Mouse (Mus musculus) forebrain, embryonic 16.5 days (tissue): ENCODE data around the gene Dpp3. TPM values are rescaled to one million over a fixed set of nuclear protein-coding genes. Genes with fewer than 3 reads are reported as not detected.

Experiments
- ATAC-seq: fragments of 200-750 bp; cut with Nextera tagmentation; 2 replicates; pipeline ENCODE4 v1.8.0; 2017; ENCODE audit warnings: mild to moderate bottlenecking, moderate library complexity
- H3K27ac ChIP-seq: fragments of 300-500 bp; sonication (generic); 2 replicates; pipeline ENCODE4 v1.5.1; 2014; ENCODE audit warnings: low read length, control low read depth
- H3K27me3 ChIP-seq: fragments of 300-500 bp; sonication (generic); replicated peaks from 2 replicates; pipeline ENCODE4 v1.6.1; 2014; ENCODE audit warnings: low read length; ENCODE audit not compliant: control insufficient read depth, insufficient read depth
- H3K36me3 ChIP-seq: fragments of 300-500 bp; sonication (generic); 2 replicates; pipeline ENCODE4 v1.6.1; 2014; ENCODE audit not compliant: control insufficient read depth, insufficient read depth
- H3K4me1 ChIP-seq: fragments of 300-500 bp; sonication (generic); replicated peaks from 2 replicates; pipeline ENCODE4 v1.6.1; 2014; ENCODE audit warnings: low read length; ENCODE audit not compliant: control insufficient read depth, insufficient read depth
- H3K4me2 ChIP-seq: fragments of 300-500 bp; sonication (generic); 2 replicates; pipeline ENCODE4 v1.6.1; 2014; ENCODE audit warnings: mild to moderate bottlenecking, low read length, control low read depth
- H3K4me3 ChIP-seq: fragments of 300-500 bp; sonication (generic); replicated peaks from 2 replicates; pipeline ENCODE4 v1.5.1; 2014; ENCODE audit warnings: mild to moderate bottlenecking, low read length, control low read depth
- H3K9ac ChIP-seq: fragments of 300-500 bp; sonication (generic); replicated peaks from 2 replicates; pipeline ENCODE4 v1.6.1; 2014; ENCODE audit warnings: low read depth, low read length, control low read depth
- H3K9me3 ChIP-seq: fragments of 300-500 bp; sonication (generic); 2 replicates; pipeline ENCODE4 v1.6.1; 2016; ENCODE audit warnings: low read length; ENCODE audit not compliant: control insufficient read depth
- WGBS: fragments of 180-500 bp; shearing (Covaris S2); extraction: QIAGEN DNeasy Blood & Tissue Kit; methylation state at CpG from one replicate; pipeline ENCODE4 v1.1.7; 2014; 5-methylcytosine and 5-hydroxymethylcytosine counted together
- polyA plus RNA-seq: library from polyadenylated mRNA; unstranded; fragments of >200 nt; fragmentation: Nextera tagmentation; extraction: Ambion mirVana; gene quantifications from 2 replicates; pipeline ENCODE4 v1.2.1, GENCODE M21; 2015

The Dpp3 gene
- polyA plus RNA-seq, 1 experiment from 2014 or later = 106 TPM

GRCm38 (mm10) chr19:4899888-4900287, 28.2 kb downstream of the Dpp3 start:
- H3K36me3 ChIP-seq = peaks cover 7% of the 10 kb centered on the region; the same call in 1 of the 2 replicates
- no peak for ATAC-seq
- 90% methylated on average over 3 of the region's 3 CpGs for WGBS

GRCm38 (mm10) chr19:4898972-4899371, 29.1 kb downstream of the Dpp3 start:
- 89% methylated on average over 9 of the region's 9 CpGs for WGBS
- Histone ChIP-seq H3K36me3 (peaks cover 7% of the 10 kb centered on the region; the same call in 1 of the 2 replicates), H3K9me3 (no peaks in the 10 kb centered on the region), H3K4me3 (no peak overlapping the region), H3K4me2 (no peak overlapping the region), H3K27ac (no peak overlapping the region), H3K27me3 (no peaks in the 10 kb centered on the region), H3K9ac (no peak overlapping the region), H3K4me1 (no peaks in the 10 kb centered on the region)
- ATAC-seq = no peak

More at GRCm38 (mm10) chr19:4899888-4900287, 28.2 kb downstream of the Dpp3 start:
- no peaks in the 10 kb centered on the region for H3K4me1 ChIP-seq
- H3K4me3 ChIP-seq = no peak overlapping the region
- no peak overlapping the region for H3K27ac ChIP-seq
- H3K9me3 ChIP-seq = no peaks in the 10 kb centered on the region
- H3K9ac ChIP-seq = no peak overlapping the region
- no peak overlapping the region for H3K4me2 ChIP-seq
- H3K27me3 ChIP-seq = no peaks in the 10 kb centered on the region

GRCm38 (mm10) chr19:4896780-4897520, 31.1 kb downstream of the Dpp3 start:
- no peak overlapping the region for H3K4me2 ChIP-seq
- no peaks in the 10 kb centered on the region for H3K27me3 ChIP-seq
- ATAC-seq = no peak
- no peaks in the 10 kb centered on the region for H3K4me1 ChIP-seq
- H3K27ac ChIP-seq = no peak overlapping the region
- no peak overlapping the region for H3K9ac ChIP-seq
- no peak overlapping the region for H3K4me3 ChIP-seq
- H3K36me3 ChIP-seq = peaks cover 3% of the 10 kb centered on the region; the same call in 1 of the 2 replicates
- 55% methylated on average over 21 of the region's 21 CpGs for WGBS
- no peaks in the 10 kb centered on the region for H3K9me3 ChIP-seq

- Histone ChIP-seq H3K4me2 (no peak overlapping the region), H3K27me3 (no peaks in the 10 kb centered on the region), H3K36me3 (no peaks in the 10 kb centered on the region; the same call in 1 of the 2 replicates), H3K4me3 (no peak overlapping the region), H3K27ac (no peak overlapping the region), H3K9ac (no peak overlapping the region), H3K4me1 (no peaks in the 10 kb centered on the region), H3K9me3 (no peaks in the 10 kb centered on the region)
- ATAC-seq = no peak
- 92% methylated on average over 3 of the region's 3 CpGs for WGBS
Measured at GRCm38 (mm10) chr19:4891798-4892197, 36.3 kb downstream of the Dpp3 start.

GRCm38 (mm10) chr19:4889791-4890190, 38.3 kb downstream of the Dpp3 start:
- Histone ChIP-seq H3K4me2 (no peak overlapping the region), H3K4me3 (no peak overlapping the region), H3K36me3 (no peaks in the 10 kb centered on the region; the same call in 1 of the 2 replicates), H3K27ac (no peak overlapping the region), H3K4me1 (no peaks in the 10 kb centered on the region), H3K9ac (no peak overlapping the region), H3K9me3 (no peaks in the 10 kb centered on the region), H3K27me3 (no peaks in the 10 kb centered on the region)
- no peak for ATAC-seq
- 87% methylated on average over 10 of the region's 10 CpGs for WGBS

- no peak overlapping the region for H3K9ac ChIP-seq
- no peak overlapping the region for H3K27ac ChIP-seq
- H3K4me3 ChIP-seq = no peak overlapping the region
- peaks cover 8% of the 10 kb centered on the region for H3K4me1 ChIP-seq
- no peak for ATAC-seq
- H3K27me3 ChIP-seq = no peaks in the 10 kb centered on the region
- peaks cover 2% of the 10 kb centered on the region; the same call in 1 of the 2 replicates for H3K36me3 ChIP-seq
- no peaks in the 10 kb centered on the region for H3K9me3 ChIP-seq
- no peak overlapping the region for H3K4me2 ChIP-seq
- 88% methylated on average over 4 of the region's 4 CpGs for WGBS
Measured at GRCm38 (mm10) chr19:4883961-4884360, 44.1 kb downstream of the Dpp3 start.

GRCm38 (mm10) chr19:4879324-4879703, 48.8 kb downstream of the Dpp3 start:
- 71% methylated on average over 10 of the region's 10 CpGs for WGBS

GRCm38 (mm10) chr19:4878405-4879323, 49.4 kb downstream of the Dpp3 start, which contains the start of gene Zdhhc24:
Zdhhc24 (plus strand) TSS chr19:4878668.
- peaks cover 15% of the 10 kb centered on the region for H3K4me1 ChIP-seq
- H3K4me2 ChIP-seq = peak within 1 kb of the TSS; percentile 54
- H3K27me3 ChIP-seq = peaks cover 6% of the 10 kb centered on the region; the same call in 1 of the 2 replicates
- 1% methylated on average over 52 of the region's 52 CpGs for WGBS
- peak within 1 kb of the TSS; percentile 63; the same call in 1 of the 2 replicates for H3K27ac ChIP-seq
- H3K4me3 ChIP-seq = peak within 1 kb of the TSS; percentile 91
- H3K9me3 ChIP-seq = no peaks in the 10 kb centered on the region
- H3K36me3 ChIP-seq = no peaks in the 10 kb centered on the region
- H3K9ac ChIP-seq = peak within 1 kb of the TSS; percentile 89
- ATAC-seq = peak; percentile 99

More at GRCm38 (mm10) chr19:4879324-4879703, 48.8 kb downstream of the Dpp3 start:
- Histone ChIP-seq H3K9ac (no peak overlapping the region), H3K4me3 (peak overlapping the region; percentile 91), H3K9me3 (no peaks in the 10 kb centered on the region), H3K36me3 (peaks cover 2% of the 10 kb centered on the region; the same call in 1 of the 2 replicates), H3K4me1 (peaks cover 15% of the 10 kb centered on the region), H3K27me3 (peaks cover 6% of the 10 kb centered on the region; the same call in 1 of the 2 replicates), H3K27ac (no peak overlapping the region), H3K4me2 (peak overlapping the region; percentile 54)
- ATAC-seq = no peak

- no peak; the same call in 1 of the 2 replicates for ATAC-seq
Measured at GRCm38 (mm10) chr19:4877785-4878184, 50.3 kb downstream of the Dpp3 start, which contains the start of gene Actn3. Actn3 (minus strand) TSS chr19:4877909.

More at GRCm38 (mm10) chr19:4877785-4878184, 50.3 kb downstream of the Dpp3 start, which contains the start of gene Actn3:
- H3K27ac ChIP-seq = peak within 1 kb of the TSS; percentile 63; the same call in 1 of the 2 replicates
- H3K36me3 ChIP-seq = no peaks in the 10 kb centered on the region
- H3K27me3 ChIP-seq = peaks cover 6% of the 10 kb centered on the region; the same call in 1 of the 2 replicates
- H3K4me3 ChIP-seq = peak within 1 kb of the TSS; percentile 91
- peak within 1 kb of the TSS; percentile 89 for H3K9ac ChIP-seq
- 3% methylated on average over 17 of the region's 17 CpGs for WGBS
- peak within 1 kb of the TSS; percentile 54 for H3K4me2 ChIP-seq
- peaks cover 15% of the 10 kb centered on the region for H3K4me1 ChIP-seq
- no peaks in the 10 kb centered on the region for H3K9me3 ChIP-seq
